Mouse (Mus musculus): ENCODE data around the gene Aars. TPM values are rescaled to one million over a fixed set of nuclear protein-coding genes. Genes with fewer than 3 reads are reported as not detected.
"Not testable (repeated sequence)": the region's sequence is repeated elsewhere in the genome, so short reads cannot be mapped to it uniquely, and the experiment has no call there.

Aars gene
- polyA plus RNA-seq (2012; rRNA removed): 61.3 and 76.9 TPM in 2 replicates

DNA sequence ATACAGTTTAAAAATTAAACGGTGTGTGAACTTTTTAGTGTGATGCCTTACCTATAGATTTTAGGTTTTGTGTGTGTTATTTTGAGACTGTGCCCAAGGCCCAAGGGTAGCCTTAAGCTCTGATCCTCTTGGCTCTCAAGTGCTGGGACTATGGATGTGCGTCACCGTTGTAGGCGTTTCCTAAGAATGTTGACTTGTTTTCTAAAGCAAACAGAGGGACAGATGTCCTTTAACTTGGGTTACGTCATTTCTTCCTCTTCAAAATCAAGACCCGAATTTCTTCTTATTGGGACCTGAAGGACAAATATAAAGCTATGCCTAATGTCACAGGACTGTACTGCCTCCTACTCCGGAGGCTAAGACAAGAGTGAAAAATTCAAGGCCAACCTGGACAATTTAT is at the start of gene Aars:
Gene Aars (plus strand): TSS at position 229 of the 400 bp plus-strand sequence.
- TF ChIP-seq POLR2A (IDR thresholded peaks at IDR 0.05; ENCODE audit: borderline replicate concordance, extremely low read depth, insufficient read depth, insufficient read length, poor library complexity, severe bottlenecking): no peak
- TF ChIP-seq CTCF (IDR thresholded peaks at IDR 0.05; ENCODE audit: borderline replicate concordance, extremely low read depth, insufficient read depth, insufficient read length): no peak
- no peak for DNase-seq (ENCODE audit: low read depth)

DNA sequence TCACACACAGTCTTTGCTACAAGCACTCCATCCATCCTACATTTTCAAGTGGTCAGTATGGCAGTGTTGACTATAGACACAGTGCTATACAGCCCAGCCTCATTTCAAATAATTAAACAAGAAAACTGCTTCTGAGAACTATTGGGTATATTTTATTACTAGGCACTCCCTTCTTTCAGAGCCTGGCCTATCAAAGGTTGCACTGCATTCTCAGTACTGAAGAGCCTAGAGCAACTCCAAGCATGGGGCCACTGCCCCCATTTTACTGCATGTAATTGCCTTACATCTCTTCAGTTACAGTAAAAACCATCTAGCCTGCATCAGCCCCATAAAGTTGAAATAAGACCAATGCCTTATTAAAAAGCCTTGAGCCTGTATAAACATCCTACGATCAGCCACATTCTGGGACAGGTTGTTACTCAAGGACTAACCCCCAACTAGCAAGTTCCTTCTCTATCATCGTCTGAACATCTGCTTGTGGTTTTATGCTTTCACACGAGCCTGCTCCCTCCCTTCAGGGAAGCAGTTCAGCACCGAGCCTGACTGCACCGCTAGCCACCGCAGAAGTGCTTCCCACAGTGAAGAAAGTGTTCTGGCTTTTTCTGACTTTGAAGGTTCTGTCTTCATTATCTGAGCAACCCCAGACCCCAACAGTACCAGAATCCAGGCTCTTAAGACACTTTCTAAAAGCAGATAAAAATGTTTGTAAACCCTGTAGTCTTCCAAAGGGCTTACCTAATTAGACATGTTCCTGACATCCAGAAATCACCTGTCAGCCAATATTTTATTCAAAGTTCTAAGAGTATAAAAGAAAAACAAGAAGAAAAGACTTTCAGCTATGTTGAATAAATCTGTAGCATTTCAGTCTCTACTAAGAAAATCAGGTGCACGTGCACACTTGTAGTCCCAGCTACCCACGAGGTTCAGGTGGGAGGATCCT is 44.9 kb upstream of the Aars start:
- no peak for TF ChIP-seq CTCF (IDR thresholded peaks at IDR 0.05; ENCODE audit: borderline replicate concordance, extremely low read depth, insufficient read depth, insufficient read length)
- no peak for TF ChIP-seq POLR2A (IDR thresholded peaks at IDR 0.05; ENCODE audit: borderline replicate concordance, extremely low read depth, insufficient read depth, insufficient read length, poor library complexity, severe bottlenecking)
- no peak for DNase-seq (ENCODE audit: low read depth)

DNA sequence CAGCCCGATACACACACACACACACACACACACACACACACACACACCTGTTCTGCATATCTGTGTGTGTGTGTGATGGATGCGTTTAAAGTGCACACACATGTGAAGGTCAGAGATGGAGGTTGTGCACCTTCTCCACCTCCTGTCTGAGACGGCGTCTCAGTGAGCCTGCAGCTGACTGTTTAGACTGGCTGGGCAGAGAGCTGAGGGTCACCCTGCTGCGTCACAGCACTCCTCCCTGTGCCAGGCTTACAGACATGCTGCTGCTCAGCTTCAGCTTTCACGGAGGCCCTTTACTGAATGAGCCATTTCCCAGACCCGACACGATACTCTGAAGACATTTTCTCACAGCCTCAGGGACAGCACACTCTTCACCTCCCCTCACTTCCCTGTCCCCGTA is 42.9 kb upstream of the Aars start:
- no peak for TF ChIP-seq POLR2A (IDR thresholded peaks at IDR 0.05; ENCODE audit: borderline replicate concordance, extremely low read depth, insufficient read depth, insufficient read length, poor library complexity, severe bottlenecking)
- no peak for TF ChIP-seq CTCF (IDR thresholded peaks at IDR 0.05; ENCODE audit: borderline replicate concordance, extremely low read depth, insufficient read depth, insufficient read length)
- no peak for DNase-seq (ENCODE audit: low read depth)

DNA sequence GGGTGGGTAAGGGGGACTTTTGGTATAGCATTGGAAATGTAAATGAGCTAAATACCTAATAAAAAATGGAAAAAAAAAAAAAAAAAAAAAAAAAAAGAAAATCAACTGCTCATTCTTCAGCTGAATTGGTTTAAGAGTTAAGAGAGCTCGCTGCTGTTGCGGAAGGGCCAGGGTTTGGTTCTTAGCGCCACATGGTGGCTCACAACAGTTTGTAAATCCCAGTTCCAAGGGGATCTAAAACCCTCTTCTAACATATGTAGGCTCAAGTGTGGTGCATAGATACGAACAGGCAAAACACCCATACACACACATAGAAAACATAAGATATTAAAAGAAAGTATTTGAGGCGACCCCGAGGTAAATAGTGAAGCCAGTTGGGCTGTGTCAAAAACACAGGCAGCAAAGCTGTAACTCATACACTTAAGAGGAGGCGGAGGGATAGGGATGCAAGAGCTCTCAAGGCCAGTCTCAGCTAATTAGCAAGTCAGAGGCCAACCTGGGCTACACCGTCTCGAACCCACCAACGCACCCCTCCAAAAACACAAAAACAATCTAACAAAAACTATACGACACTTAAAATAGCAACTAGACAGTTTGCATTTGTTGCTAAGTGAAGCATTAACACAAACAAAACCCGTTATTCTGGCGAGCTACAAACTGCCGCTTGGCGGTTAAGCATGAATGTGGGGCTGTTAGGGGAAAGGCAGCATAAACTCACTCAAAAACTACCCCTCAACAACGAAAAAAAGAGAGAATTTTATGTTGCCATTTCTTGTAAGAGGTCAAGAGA is 36.1 kb upstream of the Aars start:
- TF ChIP-seq CTCF (IDR thresholded peaks at IDR 0.05; ENCODE audit: borderline replicate concordance, extremely low read depth, insufficient read depth, insufficient read length) (no peak), POLR2A (IDR thresholded peaks at IDR 0.05; ENCODE audit: borderline replicate concordance, extremely low read depth, insufficient read depth, insufficient read length, poor library complexity, severe bottlenecking) (no peak)
- peak; percentile 1 for DNase-seq (ENCODE audit: low read depth)

DNA sequence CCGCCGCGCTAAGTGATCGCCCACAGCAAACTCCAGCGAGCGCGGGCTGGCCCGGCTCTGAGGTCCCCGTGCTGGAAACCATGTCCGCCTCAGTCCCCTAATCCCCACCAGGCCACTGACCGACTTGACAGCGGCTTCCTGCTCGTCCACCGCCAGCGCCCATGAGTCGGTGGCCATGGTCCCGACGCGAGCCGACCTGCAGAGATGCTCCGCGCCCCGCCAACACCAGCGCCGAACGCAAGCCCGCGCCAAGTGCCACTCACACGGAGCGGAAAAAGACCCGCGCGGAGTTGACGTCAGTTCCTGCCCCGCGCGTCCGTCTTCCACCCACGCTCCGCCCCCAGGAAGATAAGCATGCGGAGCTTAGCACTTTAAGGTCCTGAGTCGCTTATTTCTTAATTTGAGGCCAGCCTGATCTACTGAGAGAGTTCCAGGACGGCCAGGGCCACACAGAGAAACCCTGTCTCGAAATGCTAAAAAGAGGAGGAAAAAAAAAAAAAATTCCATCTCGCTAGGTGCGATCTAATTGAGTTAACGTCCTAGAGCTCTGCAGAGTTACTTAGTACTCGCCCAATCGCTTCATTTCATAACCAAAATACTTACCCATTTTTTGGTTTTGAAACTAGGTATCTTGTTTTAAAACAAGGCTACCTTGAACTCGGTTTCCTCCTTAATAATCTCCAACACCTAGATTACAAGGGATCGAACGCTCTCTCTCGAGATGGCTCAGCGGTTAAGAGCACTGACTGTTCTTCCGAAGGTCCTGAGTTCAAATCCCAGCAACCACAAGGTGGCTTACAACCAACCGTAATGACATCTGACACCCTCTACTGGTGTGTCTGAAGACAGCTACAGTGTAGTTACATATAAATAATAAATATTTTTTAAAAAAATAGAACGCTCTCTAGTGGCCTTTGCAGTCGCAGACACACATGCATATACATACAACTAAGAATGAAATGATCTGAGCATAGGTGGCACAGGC is 35.1 kb upstream of the Aars start, which contains the start of gene Ddx19a:
Gene Ddx19a (minus strand): TSS at position 254 of the 985 bp plus-strand sequence.
- TF ChIP-seq CTCF (IDR thresholded peaks at IDR 0.05; ENCODE audit: borderline replicate concordance, extremely low read depth, insufficient read depth, insufficient read length) (no peak), POLR2A (IDR thresholded peaks at IDR 0.05; ENCODE audit: borderline replicate concordance, extremely low read depth, insufficient read depth, insufficient read length, poor library complexity, severe bottlenecking) (peak; percentile 67; the same call in 1 of the 2 replicates)
- DNase-seq (ENCODE audit: low read depth): peak; percentile 97

DNA sequence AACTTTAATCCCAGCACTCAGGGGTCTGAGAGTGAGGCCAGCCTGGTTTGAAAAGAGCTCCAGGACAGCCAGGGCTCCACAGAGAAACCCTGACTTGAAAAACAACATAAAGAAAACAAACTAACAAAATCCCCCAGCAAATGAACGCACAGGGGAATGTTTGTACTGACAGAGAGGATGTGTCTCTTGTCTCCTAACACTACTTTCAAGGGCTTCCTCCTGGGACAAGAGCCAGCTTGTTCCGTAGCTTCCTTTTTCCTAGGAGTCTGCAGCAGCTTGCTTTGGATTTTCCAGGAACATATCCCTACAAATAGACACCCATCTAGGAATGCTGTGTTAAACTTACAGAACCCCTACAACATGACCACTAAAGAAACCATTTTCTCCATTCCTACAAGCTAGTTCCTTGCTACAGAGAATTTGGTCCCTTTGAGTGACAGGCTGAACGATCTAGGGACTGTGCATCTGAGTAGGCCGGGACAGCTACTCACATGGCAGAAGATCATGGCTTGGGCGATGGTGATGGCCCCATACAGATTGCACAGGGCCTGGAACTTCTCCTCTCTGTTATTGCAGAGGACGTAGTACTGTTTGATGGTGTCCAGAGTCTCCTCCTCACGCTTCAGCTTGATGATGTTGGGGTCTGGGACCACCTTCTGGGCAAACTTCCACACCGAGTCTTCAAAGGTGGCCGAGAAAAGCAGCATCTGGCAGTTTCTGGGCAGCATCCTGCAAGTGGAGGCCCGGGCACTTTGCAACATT is 22.5 kb upstream of the Aars start:
- DNase-seq (ENCODE audit: low read depth): not testable (repeated sequence)

DNA sequence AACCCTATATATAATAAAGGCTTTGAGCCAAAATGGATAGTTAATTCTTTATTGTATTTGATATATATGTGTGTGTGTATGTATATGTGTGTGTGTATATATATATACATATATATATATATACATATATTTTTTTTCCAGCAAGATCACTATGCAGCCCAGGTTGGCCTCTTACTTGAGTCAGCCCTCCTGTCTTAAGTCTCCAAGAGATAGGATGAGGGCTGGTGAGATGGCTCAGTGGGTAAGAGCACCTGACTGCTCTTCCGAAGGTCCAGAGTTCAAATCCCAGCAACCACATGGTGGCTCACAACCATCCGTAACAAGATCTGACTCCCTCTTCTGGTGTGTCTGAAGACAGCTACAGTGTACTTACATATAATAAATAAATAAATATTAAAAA is 6.3 kb upstream of the Aars start:
- DNase-seq (ENCODE audit: low read depth): not testable (repeated sequence)

DNA sequence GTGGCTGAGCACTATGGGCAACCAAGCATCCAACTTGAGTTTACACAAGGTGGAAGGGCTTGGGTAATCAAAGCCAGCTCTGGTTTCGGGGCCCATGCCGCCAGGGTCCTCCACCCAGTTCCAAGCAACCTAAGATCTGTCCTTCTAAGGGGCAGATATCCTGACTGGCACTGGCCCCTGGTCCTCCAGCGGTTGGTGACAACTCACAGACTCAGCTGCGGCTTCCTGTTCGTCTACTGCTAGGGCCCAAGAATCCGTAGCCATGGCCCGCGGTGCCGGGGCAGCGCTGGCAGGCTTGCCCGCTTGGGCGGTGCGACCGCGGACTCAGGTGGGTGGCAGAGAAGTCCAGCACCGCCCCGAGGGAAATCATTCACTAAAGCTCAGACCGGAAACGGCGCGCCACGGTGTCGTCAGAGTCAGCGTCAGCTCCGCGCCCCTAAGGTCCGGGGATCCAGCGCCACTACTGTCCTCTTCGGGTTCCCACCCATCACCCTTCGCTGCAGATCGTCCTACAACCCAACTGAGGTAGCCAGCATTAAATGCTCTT is 5.5 kb upstream of the Aars start:
- 0 out of 2 replicates have a peak, but pooled peaks have one; percentile 14 for TF ChIP-seq POLR2A (IDR thresholded peaks at IDR 0.05; ENCODE audit: borderline replicate concordance, extremely low read depth, insufficient read depth, insufficient read length, poor library complexity, severe bottlenecking)
- no peak for TF ChIP-seq CTCF (IDR thresholded peaks at IDR 0.05; ENCODE audit: borderline replicate concordance, extremely low read depth, insufficient read depth, insufficient read length)

DNA sequence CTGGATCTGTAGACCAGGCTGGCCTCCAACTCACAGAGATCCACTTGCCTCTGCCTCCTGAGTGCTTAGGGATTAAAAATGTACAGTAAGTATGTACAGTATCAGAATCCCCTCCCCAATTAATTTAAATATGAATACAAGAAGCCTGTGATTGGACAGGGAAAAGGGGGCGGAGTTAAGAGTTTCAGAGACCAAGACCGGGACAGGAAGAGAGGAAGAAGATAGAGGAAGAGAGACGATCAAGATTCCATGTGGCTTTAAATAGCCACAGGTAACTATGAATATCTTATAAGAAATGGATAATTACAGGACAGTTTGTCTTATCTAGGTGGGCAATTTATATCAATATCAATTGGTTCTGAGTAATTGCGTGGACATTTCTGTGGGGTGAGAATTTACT is 3.4 kb upstream of the Aars start:
- TF ChIP-seq CTCF (IDR thresholded peaks at IDR 0.05; ENCODE audit: borderline replicate concordance, extremely low read depth, insufficient read depth, insufficient read length): no peak
- TF ChIP-seq POLR2A (IDR thresholded peaks at IDR 0.05; ENCODE audit: borderline replicate concordance, extremely low read depth, insufficient read depth, insufficient read length, poor library complexity, severe bottlenecking): no peak
- no peak for DNase-seq (ENCODE audit: low read depth)

More for the DNA sequence above, 5.5 kb upstream of the Aars start:
- DNase-seq (ENCODE audit: low read depth): peak; percentile 92

DNA sequence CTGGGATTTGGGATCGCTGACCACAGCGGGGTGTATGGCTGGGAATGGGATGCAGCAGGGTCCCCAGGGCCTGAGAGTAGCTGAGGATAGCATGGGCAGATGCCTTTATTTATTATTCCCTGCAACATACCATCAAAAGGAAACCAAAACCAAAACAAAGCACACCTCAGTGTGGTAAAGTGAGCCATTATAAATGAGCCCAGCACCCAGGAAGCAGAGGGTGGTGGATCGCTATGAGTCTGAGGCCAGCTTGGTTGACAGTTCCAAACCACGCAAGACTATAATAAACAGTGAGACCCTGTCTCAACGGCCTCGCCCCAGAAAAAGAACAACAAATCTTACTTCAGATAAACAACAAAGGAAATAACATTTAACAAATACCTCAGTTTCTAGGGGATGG is 2.9 kb upstream of the Aars start:
- DNase-seq (ENCODE audit: low read depth): no peak
- TF ChIP-seq POLR2A (IDR thresholded peaks at IDR 0.05; ENCODE audit: borderline replicate concordance, extremely low read depth, insufficient read depth, insufficient read length, poor library complexity, severe bottlenecking) (no peak), CTCF (IDR thresholded peaks at IDR 0.05; ENCODE audit: borderline replicate concordance, extremely low read depth, insufficient read depth, insufficient read length) (no peak)

Data from brain, embryonic 14.5 days (tissue).